Comparison of ENCODE assay signal across 23 mouse cellular contexts in genomic region chr7:136062658-136063057, GRCm38 (mm10).
"Had no signal": no experiment of that assay in that cellular context is flagged by ENCODE, and none has a peak within 500 bp of the region (broad histone marks: within the 10 kb centered on the region; RNA-seq: fewer than 3 reads in every experiment).

No protein-coding gene starts in this region.

- DNase-seq: kidney, adult 11 months; kidney, adult 9 months; kidney, postnatal 10 days; kidney, postnatal 4 days; layer of hippocampus, adult 9-11 months; liver; lung, adult 18-20 months; lung, postnatal 10 days; lung, postnatal 36 days; midbrain, embryonic 14.5 days; right cerebral cortex, adult 18-20 months; right cerebral cortex, postnatal 14 days; right cerebral cortex, postnatal 4 days; thymus, postnatal 25 days had no signal

- H3K9me3 ChIP-seq: intestine, embryonic 15.5 days; limb, embryonic 13.5 days; liver, embryonic 12.5 days; liver, embryonic 15.5 days; lung, embryonic 15.5 days; megakaryocyte, embryonic 14.5 days; midbrain, embryonic 10.5 days; stomach, embryonic 15.5 days had no signal

- H3K27ac ChIP-seq: intestine, embryonic 15.5 days; layer of hippocampus, adult 2 months; liver, embryonic 12.5 days; liver, embryonic 15.5 days; lung, embryonic 15.5 days; stomach, embryonic 15.5 days had no signal

- H3K4me2 ChIP-seq: intestine, embryonic 15.5 days; limb, embryonic 13.5 days; liver, embryonic 12.5 days; liver, embryonic 15.5 days; lung, embryonic 15.5 days; stomach, embryonic 15.5 days had no signal

- H3K4me3 ChIP-seq: intestine, embryonic 15.5 days; layer of hippocampus, adult 2 months; limb, embryonic 13.5 days; liver, embryonic 12.5 days; liver, embryonic 15.5 days; lung, embryonic 15.5 days; megakaryocyte, embryonic 14.5 days; midbrain, embryonic 10.5 days; stomach, embryonic 15.5 days had no signal

- ATAC-seq: intestine, embryonic 15.5 days; liver, embryonic 12.5 days had no signal

- H3K27me3 ChIP-seq: intestine, embryonic 15.5 days; liver, embryonic 12.5 days; lung, embryonic 15.5 days; stomach, embryonic 15.5 days had no signal

- H3K9ac ChIP-seq: intestine, embryonic 15.5 days; limb, embryonic 13.5 days; liver, embryonic 12.5 days; liver, embryonic 15.5 days; lung, embryonic 15.5 days; stomach, embryonic 15.5 days had no signal

- H3K4me1 ChIP-seq: liver, embryonic 12.5 days; liver, embryonic 15.5 days; megakaryocyte, embryonic 14.5 days had no signal

- H3K36me3 ChIP-seq: intestine, embryonic 15.5 days; limb, embryonic 13.5 days; liver, embryonic 12.5 days; liver, embryonic 15.5 days; lung, embryonic 15.5 days; midbrain, embryonic 10.5 days; stomach, embryonic 15.5 days had no signal
